In genomic region chr13:28854247-28854646, GRCm38 (mm10) we compare ENCODE assay signal across 30 mouse cellular contexts.
DNase-seq lines count a peak whose midpoint lies in the region; ATAC-seq and TF ChIP-seq lines count a peak whose summit lies in the region.
"Had no signal": no experiment of that assay in that cellular context is flagged by ENCODE, and none has a peak within 500 bp of the region (broad histone marks: within the 10 kb centered on the region; RNA-seq: fewer than 3 reads in every experiment).

No protein-coding gene starts in this region.

- H3K4me1 ChIP-seq in heart, adult 2 months (ENCODE audit: control insufficient read depth, insufficient read depth, low read length) = no peaks in the 10 kb centered on the region; the same call in 1 of the 2 replicates
- H3K4me1 ChIP-seq in hindbrain, embryonic 13.5 days (replicated peaks) = peaks cover 18% of the 10 kb centered on the region
- H3K4me1 ChIP-seq in hindbrain, embryonic 12.5 days = peaks cover 10% of the 10 kb centered on the region
- H3K4me1 ChIP-seq in stomach, embryonic 15.5 days = no peaks in the 10 kb centered on the region
- H3K4me1 ChIP-seq: intestine, embryonic 15.5 days; liver, embryonic 13.5 days; megakaryocyte, embryonic 14.5 days had no signal

- TF ChIP-seq POLR2A in heart, adult 2 months (IDR thresholded peaks at IDR 0.05; ENCODE audit: insufficient read depth, low read depth, low read length) = no peak

- no peak overlapping the region for H3K9ac ChIP-seq in heart, adult 2 months (ENCODE audit: low read depth, low read length)
- no peak overlapping the region for H3K9ac ChIP-seq in hindbrain, embryonic 13.5 days
- H3K9ac ChIP-seq in hindbrain, embryonic 12.5 days = no peak overlapping the region
- H3K9ac ChIP-seq in stomach, embryonic 15.5 days = no peak overlapping the region
- H3K9ac ChIP-seq: embryonic facial prominence, embryonic 15.5 days; forebrain, embryonic 13.5 days; hindbrain, embryonic 15.5 days; intestine, embryonic 15.5 days; limb, embryonic 15.5 days; liver, embryonic 13.5 days; midbrain, embryonic 12.5 days had no signal

- H3K79me2 ChIP-seq in heart, adult 2 months (replicated peaks; ENCODE audit: control insufficient read depth, insufficient read depth, low read length) = 0 out of 2 replicates have a peak, but pooled peaks cover 1% of the 10 kb centered on the region

- no peak for DNase-seq in heart, adult 2 months
- DNase-seq in heart, postnatal 36 days = no peak
- DNase-seq in Muller cell, postnatal 12 days (ENCODE audit: inconsistent ontology term) = peak; percentile 30
- DNase-seq in left cerebral cortex, postnatal 10 days (ENCODE audit: extremely low spot score in 1 of 2, low spot score in 2 of 2) = no peak
- DNase-seq: adrenal gland, adult 2 months; cerebellum, adult 8-10 months; cerebellum, postnatal 25 days; kidney, adult 2 months; kidney, postnatal 4 days; layer of hippocampus, postnatal 36 days; liver, embryonic 13.5 days; lung, adult 18-20 months; lung, postnatal 4 days; right cerebral cortex, postnatal 25 days had no signal

- no peak for ATAC-seq in hindbrain, embryonic 13.5 days (ENCODE audit: low FRiP score)
- no peak for ATAC-seq in hindbrain, embryonic 12.5 days (ENCODE audit: low FRiP score)
- 0 out of 2 replicates have a peak, but pooled peaks have one; percentile 27 for ATAC-seq in stomach, embryonic 15.5 days (ENCODE audit: insufficient read depth, low FRiP score, low read depth)
- ATAC-seq in erythroblast, adult 5-6 weeks (replicated peaks; ENCODE audit: low FRiP score, poor library complexity, severe bottlenecking) = no peak
- ATAC-seq: activated CD4-positive, CD25-positive, alpha-beta regulatory T cell, adult 4 months; CD4-positive, CD25-positive, alpha-beta regulatory T cell, adult 4 months; forebrain, embryonic 13.5 days; intestine, embryonic 15.5 days; lung, postnatal 0 days had no signal

- peaks cover 4% of the 10 kb centered on the region; the same call in 1 of the 2 replicates for H3K9me3 ChIP-seq in hindbrain, embryonic 13.5 days
- H3K9me3 ChIP-seq in hindbrain, embryonic 12.5 days (replicated peaks) = 0 out of 2 replicates have a peak, but pooled peaks cover 4% of the 10 kb centered on the region
- H3K9me3 ChIP-seq in stomach, embryonic 15.5 days = no peaks in the 10 kb centered on the region
- H3K9me3 ChIP-seq: embryonic facial prominence, embryonic 15.5 days; hindbrain, embryonic 15.5 days; intestine, embryonic 15.5 days; limb, embryonic 10.5 days; limb, embryonic 15.5 days; liver, embryonic 13.5 days had no signal

- no peak overlapping the region for H3K4me3 ChIP-seq in heart, adult 2 months
- H3K4me3 ChIP-seq in hindbrain, embryonic 13.5 days = no peak overlapping the region
- no peak overlapping the region for H3K4me3 ChIP-seq in hindbrain, embryonic 12.5 days
- no peak overlapping the region for H3K4me3 ChIP-seq in stomach, embryonic 15.5 days (replicated peaks)
- H3K4me3 ChIP-seq: embryonic facial prominence, embryonic 10.5 days; embryonic facial prominence, embryonic 15.5 days; forebrain, embryonic 13.5 days; hindbrain, embryonic 15.5 days; intestine, embryonic 15.5 days; limb, embryonic 10.5 days; limb, embryonic 15.5 days; liver, embryonic 13.5 days; megakaryocyte, embryonic 14.5 days; midbrain, embryonic 12.5 days had no signal

- no peak for TF ChIP-seq EP300 in heart, adult 2 months (IDR thresholded peaks at IDR 0.05; ENCODE audit: insufficient read depth, low read depth, low read length)

- peaks cover 3% of the 10 kb centered on the region; the same call in 1 of the 2 replicates for H3K36me3 ChIP-seq in heart, adult 2 months (ENCODE audit: control insufficient read depth, insufficient read depth, low read length)
- no peaks in the 10 kb centered on the region for H3K36me3 ChIP-seq in hindbrain, embryonic 13.5 days
- peaks cover 8% of the 10 kb centered on the region; the same call in 1 of the 2 replicates for H3K36me3 ChIP-seq in hindbrain, embryonic 12.5 days
- H3K36me3 ChIP-seq in stomach, embryonic 15.5 days = no peaks in the 10 kb centered on the region
- H3K36me3 ChIP-seq: embryonic facial prominence, embryonic 15.5 days; hindbrain, embryonic 15.5 days; intestine, embryonic 15.5 days; liver, embryonic 13.5 days had no signal

- H3K27ac ChIP-seq in heart, adult 2 months = peak overlapping the region; percentile 15; the same call in 1 of the 2 replicates
- H3K27ac ChIP-seq in hindbrain, embryonic 13.5 days = peak overlapping the region; percentile 52; the same call in 1 of the 2 replicates
- H3K27ac ChIP-seq in hindbrain, embryonic 12.5 days = no peak overlapping the region
- no peak overlapping the region for H3K27ac ChIP-seq in stomach, embryonic 15.5 days
- H3K27ac ChIP-seq: embryonic facial prominence, embryonic 10.5 days; embryonic facial prominence, embryonic 15.5 days; forebrain, embryonic 13.5 days; hindbrain, embryonic 15.5 days; intestine, embryonic 15.5 days; limb, embryonic 10.5 days; limb, embryonic 15.5 days; liver, embryonic 13.5 days; midbrain, embryonic 12.5 days had no signal

- intact Hi-C loops in heart, adult 2 months (cut with DNase I) = no loop called here
- intact Hi-C loops in heart, postnatal 36 days (cut with DNase I) = no loop called here
- intact Hi-C loops in left cerebral cortex, postnatal 10 days (cut with DNase I) = no loop called here

- H3K27me3 ChIP-seq in heart, adult 2 months (ENCODE audit: control insufficient read depth, insufficient read depth, low read length) = no peaks in the 10 kb centered on the region
- H3K27me3 ChIP-seq in hindbrain, embryonic 13.5 days = no peaks in the 10 kb centered on the region
- H3K27me3 ChIP-seq in hindbrain, embryonic 12.5 days = no peaks in the 10 kb centered on the region
- H3K27me3 ChIP-seq in stomach, embryonic 15.5 days (replicated peaks) = no peaks in the 10 kb centered on the region
- H3K27me3 ChIP-seq: embryonic facial prominence, embryonic 15.5 days; forebrain, embryonic 13.5 days; hindbrain, embryonic 15.5 days; intestine, embryonic 15.5 days; limb, embryonic 15.5 days; liver, embryonic 13.5 days; megakaryocyte, embryonic 14.5 days; midbrain, embryonic 12.5 days had no signal

- no peak for TF ChIP-seq CTCF in heart, adult 2 months (IDR thresholded peaks at IDR 0.05)

- 60% methylated on average over 9 of the region's 9 CpGs for WGBS in heart, adult 2 months
- 76% methylated on average over 9 of the region's 9 CpGs for WGBS in hindbrain, embryonic 13.5 days
- WGBS in hindbrain, embryonic 12.5 days = 82% methylated on average over 9 of the region's 9 CpGs
- WGBS in stomach, embryonic 15.5 days = 72% methylated on average over 9 of the region's 9 CpGs

- H3K4me2 ChIP-seq in hindbrain, embryonic 13.5 days = no peak overlapping the region
- no peak overlapping the region for H3K4me2 ChIP-seq in hindbrain, embryonic 12.5 days (replicated peaks)
- no peak overlapping the region for H3K4me2 ChIP-seq in stomach, embryonic 15.5 days
- H3K4me2 ChIP-seq: embryonic facial prominence, embryonic 15.5 days; forebrain, embryonic 13.5 days; hindbrain, embryonic 15.5 days; intestine, embryonic 15.5 days; limb, embryonic 15.5 days; liver, embryonic 13.5 days; midbrain, embryonic 12.5 days had no signal

Comparison
In these comparisons a context has a peak if more than half of its experiments do, and no peak if none do; other contexts are left out.
1. H3K27ac ChIP-seq: peak in heart, adult 2 months (single experiment) and hindbrain, embryonic 13.5 days (single experiment); none in hindbrain, embryonic 12.5 days (single experiment) and stomach, embryonic 15.5 days (single experiment).